Mouse (Mus musculus) bone marrow macrophage, adult 2 months (primary cell): ENCODE measurements around the gene Fam219b. TPM values are rescaled to one million over a fixed set of nuclear protein-coding genes. Genes with fewer than 3 reads are reported as not detected.

ENCODE experiments used
- H3K27ac ChIP-seq: 2 replicates; pipeline ENCODE4 v1.5.1; 2012; ENCODE audit warnings: low read depth, low read length; ENCODE audit not compliant: insufficient read depth
- H3K4me1 ChIP-seq: 2 replicates; pipeline ENCODE4 v1.6.1; 2012; ENCODE audit warnings: low read length; ENCODE audit not compliant: control insufficient read depth, insufficient read depth
- H3K4me3 ChIP-seq: 2 replicates; pipeline ENCODE4 v1.5.1; 2012; ENCODE audit warnings: mild to moderate bottlenecking, low read length, moderate library complexity; ENCODE audit not compliant: insufficient read depth
- CTCF ChIP-seq: IDR thresholded peaks from 2 replicates; pipeline ENCODE4 v1.5.1; 2012; ENCODE audit warnings: low read depth, mild to moderate bottlenecking, low read length, moderate library complexity
- POLR2A ChIP-seq: IDR thresholded peaks from 2 replicates; pipeline ENCODE4 v1.6.1; 2012; ENCODE audit warnings: mild to moderate bottlenecking, low read depth, low read length, borderline replicate concordance
- polyA plus RNA-seq: library from polyadenylated mRNA; stranded (reverse); fragments of >200 nt; gene quantifications from 2 replicates; pipeline ENCODE4 v1.2.4, GENCODE M21; 2012; ENCODE audit not compliant: missing spikeins, insufficient read depth, insufficient read length

The Fam219b gene
- polyA plus RNA-seq, 1 experiment = 15.5 TPM

DNA sequence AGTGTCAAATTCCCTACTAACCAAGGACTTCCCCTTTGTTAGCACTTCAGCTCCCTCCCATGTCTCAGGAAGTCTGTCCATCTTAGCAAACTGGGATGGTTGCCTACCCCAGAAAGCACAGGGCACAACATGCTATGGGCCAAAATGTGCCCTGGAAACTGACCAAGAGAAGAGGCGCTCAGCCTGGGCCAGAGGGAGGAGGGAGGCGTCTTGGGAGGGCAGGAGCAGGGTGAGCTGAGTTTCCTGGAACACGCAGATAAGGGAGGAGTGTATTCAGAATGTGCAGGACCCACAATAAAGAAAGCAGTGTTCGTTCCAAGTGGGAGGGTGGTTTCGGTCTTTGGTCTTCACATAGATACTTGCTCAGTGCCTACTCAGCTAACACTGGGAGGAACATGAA, 10.0 kb downstream of the Fam219b start:
- no peak overlapping the region for H3K4me3 ChIP-seq
- TF ChIP-seq POLR2A (no peak), CTCF (no peak)
- peaks cover 6% of the 10 kb centered on the region for H3K4me1 ChIP-seq
- no peak overlapping the region for H3K27ac ChIP-seq

- no peak overlapping the region for H3K4me3 ChIP-seq
- no peak for TF ChIP-seq POLR2A
- TF ChIP-seq CTCF = no peak
- no peak overlapping the region for H3K27ac ChIP-seq
- H3K4me1 ChIP-seq = peaks cover 6% of the 10 kb centered on the region
Measured at GRCm38 (mm10) chr9:57547869-57548268, 10.5 kb downstream of the Fam219b start.

DNA sequence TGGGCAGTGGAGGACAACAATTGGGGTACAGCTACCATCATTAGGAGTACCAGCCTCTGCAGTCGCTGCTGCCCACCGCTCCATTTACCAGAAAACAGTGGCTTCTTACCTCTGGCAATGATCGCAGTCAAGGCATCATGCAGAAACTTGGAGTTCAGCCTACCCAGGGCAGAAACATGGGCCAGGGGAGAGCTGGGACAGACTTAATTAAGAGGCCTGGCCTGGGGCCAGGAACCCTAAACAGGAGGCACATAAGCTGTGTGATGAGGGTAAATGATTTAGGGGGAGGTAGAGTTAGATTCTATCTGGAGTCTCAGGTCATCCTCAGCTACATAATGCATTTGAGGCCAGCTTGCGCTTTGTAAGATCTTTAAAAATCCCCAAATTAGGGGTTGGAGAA, 11.9 kb downstream of the Fam219b start:
- Histone ChIP-seq H3K4me3 (no peak overlapping the region), H3K4me1 (peaks cover 9% of the 10 kb centered on the region), H3K27ac (no peak overlapping the region)
- TF ChIP-seq CTCF (no peak), POLR2A (no peak)

DNA sequence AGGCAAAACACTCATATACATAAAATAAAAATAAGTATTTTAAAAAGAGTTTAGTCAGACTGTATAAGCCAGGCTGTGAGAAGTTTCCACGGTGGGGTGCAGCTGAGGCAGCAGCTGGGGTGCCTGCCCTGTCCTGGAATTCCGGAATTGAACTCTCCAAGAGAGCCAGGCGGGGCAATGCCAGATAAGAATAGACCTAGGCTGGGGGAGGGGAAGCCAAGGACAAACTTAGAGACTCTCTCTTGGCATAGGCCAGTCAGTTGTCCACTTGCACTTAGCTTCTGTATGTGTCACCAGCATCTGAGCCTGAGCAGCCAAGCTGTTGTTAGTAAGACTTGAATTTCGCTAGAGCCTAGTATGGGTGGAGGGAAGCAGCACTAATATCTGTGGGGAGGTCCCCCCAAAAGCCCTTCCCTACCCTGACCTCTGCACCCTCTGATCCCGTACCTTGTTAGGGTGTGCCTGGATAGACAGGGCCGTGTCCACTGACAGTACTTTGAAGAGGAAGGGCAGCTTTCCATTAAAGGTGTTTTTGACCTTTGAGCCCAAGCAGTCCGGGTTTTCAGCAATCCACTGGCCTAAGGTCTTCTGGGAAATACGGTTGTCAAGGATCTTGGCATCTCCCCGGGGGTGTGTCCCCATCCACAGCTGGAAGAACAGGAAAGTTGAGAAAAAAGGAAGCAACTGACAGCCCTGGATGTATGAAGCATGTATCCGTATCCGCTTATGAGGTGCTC, 13.0 kb downstream of the Fam219b start:
- Histone ChIP-seq H3K4me3 (no peak overlapping the region), H3K4me1 (peaks cover 13% of the 10 kb centered on the region), H3K27ac (no peak overlapping the region)
- no peak for TF ChIP-seq POLR2A
- no peak for TF ChIP-seq CTCF

DNA sequence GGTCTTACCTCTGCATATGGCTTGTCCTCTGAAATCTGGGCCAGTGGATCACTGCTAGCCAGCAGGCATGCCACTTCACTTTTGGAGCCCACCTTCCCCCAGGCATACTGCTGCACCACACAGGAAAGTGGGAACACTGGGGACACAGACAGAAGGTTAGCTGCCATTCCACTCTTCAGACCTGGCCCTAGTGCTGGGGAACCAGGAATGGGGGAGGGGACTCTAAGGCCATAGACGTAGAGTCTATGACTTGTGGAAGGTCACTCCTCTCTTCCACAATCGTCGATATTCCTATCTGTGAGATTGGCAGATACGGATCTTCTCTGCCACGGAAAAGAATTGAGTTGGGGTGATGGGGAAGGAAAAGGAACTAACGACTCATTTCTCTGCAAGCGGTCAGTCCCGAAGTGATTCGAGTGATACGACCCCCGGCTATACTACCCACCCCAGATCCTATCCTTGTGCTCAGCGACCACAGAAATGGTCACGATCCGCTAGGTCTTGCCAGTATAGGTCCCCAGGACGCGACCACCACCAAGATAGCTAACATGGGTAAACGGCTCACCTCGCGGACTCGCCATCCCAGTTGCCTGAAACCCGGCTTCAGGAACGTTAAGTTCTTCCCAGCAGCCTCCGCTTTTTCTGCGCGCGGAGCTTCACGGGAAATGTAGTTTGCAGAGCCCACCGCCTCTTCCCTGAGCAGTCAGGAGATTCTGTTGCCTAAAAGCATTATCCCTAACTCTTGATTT, 15.0 kb downstream of the Fam219b start, which contains the start of gene Mpi:
Gene Mpi (minus strand): TSS at position 625 of the 749 bp plus-strand sequence.
- H3K4me1 ChIP-seq = peaks cover 20% of the 10 kb centered on the region

GRCm38 (mm10) chr9:57553119-57553518, 15.8 kb downstream of the Fam219b start:
- no peak overlapping the region for H3K27ac ChIP-seq
- H3K4me1 ChIP-seq = peaks cover 26% of the 10 kb centered on the region
- no peak overlapping the region for H3K4me3 ChIP-seq
- TF ChIP-seq POLR2A (no peak), CTCF (no peak)

More for the DNA sequence above, 15.0 kb downstream of the Fam219b start, which contains the start of gene Mpi:
- peak within 1 kb of the TSS; percentile 82 for H3K4me3 ChIP-seq
- no peak for TF ChIP-seq CTCF
- TF ChIP-seq POLR2A = no peak
- no peak within 1 kb of the TSS for H3K27ac ChIP-seq

- H3K27ac ChIP-seq = no peak overlapping the region
- H3K4me3 ChIP-seq = no peak overlapping the region
- TF ChIP-seq CTCF = no peak
- no peak for TF ChIP-seq POLR2A
- H3K4me1 ChIP-seq = peaks cover 39% of the 10 kb centered on the region
Measured at GRCm38 (mm10) chr9:57554753-57555152, 17.4 kb downstream of the Fam219b start.

GRCm38 (mm10) chr9:57557215-57557614, 19.9 kb downstream of the Fam219b start:
- Histone ChIP-seq H3K4me3 (no peak overlapping the region), H3K27ac (peak overlapping the region; percentile 83), H3K4me1 (peaks cover 40% of the 10 kb centered on the region)
- TF ChIP-seq POLR2A (no peak), CTCF (no peak)

DNA sequence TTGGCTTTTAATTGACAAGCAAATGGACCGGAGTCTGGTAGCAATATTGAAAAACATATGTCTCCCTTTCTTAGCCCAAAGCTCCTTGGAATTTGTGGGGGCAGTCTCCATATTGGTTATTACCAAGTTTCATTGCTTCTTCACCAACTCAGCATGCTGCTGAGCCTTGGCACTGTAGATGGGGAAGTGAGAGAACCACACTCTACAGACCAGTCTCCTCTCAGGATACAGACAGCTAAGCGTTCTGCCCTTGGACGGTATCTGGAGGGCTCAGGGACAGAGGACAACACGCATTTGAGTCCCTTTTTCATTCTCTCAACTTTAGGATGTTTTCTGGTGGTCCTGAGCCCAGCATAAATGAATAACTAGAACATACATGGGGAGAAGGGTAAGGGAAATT, 21.3 kb downstream of the Fam219b start:
- TF ChIP-seq CTCF (no peak), POLR2A (no peak)
- Histone ChIP-seq H3K4me3 (no peak overlapping the region), H3K27ac (peak overlapping the region; percentile 56), H3K4me1 (peaks cover 50% of the 10 kb centered on the region)

GRCm38 (mm10) chr9:57559568-57559967, 22.2 kb downstream of the Fam219b start:
- TF ChIP-seq CTCF (no peak), POLR2A (no peak)
- H3K27ac ChIP-seq = no peak overlapping the region
- H3K4me3 ChIP-seq = no peak overlapping the region
- H3K4me1 ChIP-seq = peaks cover 50% of the 10 kb centered on the region
